Mouse (Mus musculus) cerebellum, adult 8-10 months (tissue): ENCODE data around the gene Rarres1.

Experiments used
- DNase-seq: peaks from one replicate; pipeline ENCODE4 v3.0.0; 2022

Rarres1 gene

GRCm38 (mm10) chr3:67492086-67492869 lies 23.0 kb downstream of the Rarres1 start:
- no peak for DNase-seq

GRCm38 (mm10) chr3:67490156-67490555 lies 25.2 kb downstream of the Rarres1 start:
- DNase-seq: no peak

- DNase-seq: no peak
Measured at GRCm38 (mm10) chr3:67485233-67485632, 30.1 kb downstream of the Rarres1 start.

- DNase-seq: no peak
Measured at GRCm38 (mm10) chr3:67482400-67482799, 32.9 kb downstream of the Rarres1 start.

GRCm38 (mm10) chr3:67479806-67480205 lies 35.5 kb downstream of the Rarres1 start:
- no peak for DNase-seq

GRCm38 (mm10) chr3:67473438-67473837 lies 41.9 kb downstream of the Rarres1 start:
- no peak for DNase-seq

- DNase-seq: no peak
Measured at GRCm38 (mm10) chr3:67471408-67472127, 43.8 kb downstream of the Rarres1 start.

- DNase-seq: no peak
Measured at GRCm38 (mm10) chr3:67467281-67467680, 48.0 kb downstream of the Rarres1 start.

- no peak for DNase-seq
Measured at GRCm38 (mm10) chr3:67466576-67466975, 48.7 kb downstream of the Rarres1 start.

- DNase-seq: peak; percentile 55
Measured at GRCm38 (mm10) chr3:67463450-67464372, 51.6 kb downstream of the Rarres1 start, which contains the start of gene Lxn. TSS of gene Lxn (minus strand) at chr3:67463926.

- DNase-seq: no peak
Measured at GRCm38 (mm10) chr3:67463001-67463400, 52.3 kb downstream of the Rarres1 start.

GRCm38 (mm10) chr3:67462578-67462977 lies 52.7 kb downstream of the Rarres1 start:
- DNase-seq: no peak

GRCm38 (mm10) chr3:67462015-67462414 lies 53.3 kb downstream of the Rarres1 start:
- no peak for DNase-seq

GRCm38 (mm10) chr3:67459881-67460280 lies 55.4 kb downstream of the Rarres1 start:
- no peak for DNase-seq

GRCm38 (mm10) chr3:67450601-67451210 lies 64.6 kb downstream of the Rarres1 start:
- DNase-seq: no peak

- DNase-seq: no peak
Measured at GRCm38 (mm10) chr3:67449660-67450059, 65.7 kb downstream of the Rarres1 start.

GRCm38 (mm10) chr3:67447143-67447542 lies 68.2 kb downstream of the Rarres1 start:
- no peak for DNase-seq

- no peak for DNase-seq
Measured at GRCm38 (mm10) chr3:67434011-67434410, 81.3 kb downstream of the Rarres1 start.

- peak; percentile 87 for DNase-seq
Measured at GRCm38 (mm10) chr3:67429999-67430380, 85.3 kb downstream of the Rarres1 start, which contains the start of gene Gfm1. TSS of gene Gfm1 (plus strand) at chr3:67430096.

- peak; percentile 22 for DNase-seq
Measured at GRCm38 (mm10) chr3:67429338-67429998, 85.9 kb downstream of the Rarres1 start.
